Mouse (Mus musculus) heart, postnatal 36 days (tissue): ENCODE measurements around the gene Nktr. TPM values are rescaled to one million over a fixed set of nuclear protein-coding genes. Genes with fewer than 3 reads are reported as not detected.

ENCODE experiments used
- DNase-seq, 2 experiments: peaks; one replicate each; pipeline ENCODE4 v3.0.0; 2021 to 2022
- intact Hi-C: fragments of 180-260 bp; cut with DNase I; formaldehyde crosslinking; loops from one replicate; pipeline ENCODE4 v1.15.1; 2025
- total RNA-seq, 2 experiments: library from RNA; stranded (reverse); gene quantifications; 2 replicates each; pipeline ENCODE4 v1.2.3; 2021

Gene Nktr
- total RNA-seq, 2 experiments from 2014 or later = 33.0 to 33.7 TPM

GRCm38 (mm10) chr9:121706029-121706675 is 12.8 kb upstream of the Nktr start:
- DNase-seq = no peak
- intact Hi-C loops = no loop called here

DNA sequence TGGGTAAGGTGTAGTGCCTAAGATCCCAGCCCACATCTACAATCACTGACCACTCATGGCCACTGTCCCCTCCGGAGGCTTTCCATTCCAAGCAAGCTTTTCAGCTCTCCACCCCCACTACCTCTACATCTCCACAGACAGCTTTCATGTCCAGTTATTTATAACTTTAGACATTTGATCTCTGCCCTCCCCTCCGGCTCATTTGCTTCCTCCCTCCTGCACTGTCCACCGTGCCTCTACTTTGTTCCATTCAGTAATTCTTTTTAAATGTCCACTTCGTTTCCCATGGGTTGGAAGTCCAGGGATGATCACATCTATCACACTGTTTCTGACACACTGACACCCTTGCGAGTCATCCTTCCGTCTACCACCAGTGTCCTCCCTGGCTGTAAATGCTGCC is 11.2 kb upstream of the Nktr start:
- intact Hi-C loops = no loop called here
- DNase-seq = no peak

DNA sequence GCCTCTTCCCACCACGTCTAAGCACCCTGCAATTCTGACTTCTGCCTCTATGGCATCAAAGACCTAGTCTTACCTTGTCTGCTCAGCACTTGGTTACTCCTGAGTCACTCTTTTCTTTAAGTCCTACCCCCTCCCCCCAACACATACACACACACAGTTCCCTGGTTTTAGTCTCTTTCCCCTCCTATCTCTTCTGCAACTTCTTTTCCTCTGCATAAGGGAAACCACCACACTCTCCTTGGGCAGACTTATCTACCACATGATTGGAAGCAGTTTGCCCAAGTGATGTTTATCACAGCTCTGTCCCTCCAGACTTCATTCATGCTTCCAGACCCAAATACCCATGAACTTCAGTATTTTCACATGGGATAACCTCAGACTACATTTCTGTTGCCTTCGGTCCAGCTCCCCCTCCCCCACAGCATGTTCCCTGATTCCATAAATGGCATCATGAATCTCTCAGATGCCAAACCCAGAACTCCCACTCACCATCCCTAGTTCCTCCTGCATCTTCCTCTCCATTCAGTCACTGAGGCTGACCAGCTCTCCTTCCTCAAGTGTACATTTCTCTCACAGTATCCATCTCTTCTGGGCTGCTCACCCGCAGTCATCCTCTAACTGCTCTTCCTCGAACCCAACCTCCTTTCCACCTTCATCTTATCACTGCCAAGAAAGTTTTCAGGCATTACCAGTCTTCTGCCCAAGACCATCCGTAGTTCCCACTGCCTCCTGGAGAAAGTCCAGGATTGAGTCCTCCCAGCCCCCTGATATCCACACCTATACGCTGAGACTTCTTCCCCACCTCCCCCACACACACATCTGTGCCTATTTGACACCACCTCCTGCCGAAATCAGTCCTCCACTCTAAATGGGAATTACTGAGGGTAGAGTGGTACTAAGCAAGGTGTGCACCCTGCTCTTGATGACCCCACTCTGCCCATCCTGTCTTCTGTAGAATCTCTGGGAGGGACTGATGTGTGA is 10.2 kb upstream of the Nktr start:
- DNase-seq = no peak
- intact Hi-C loops = no loop called here

DNA sequence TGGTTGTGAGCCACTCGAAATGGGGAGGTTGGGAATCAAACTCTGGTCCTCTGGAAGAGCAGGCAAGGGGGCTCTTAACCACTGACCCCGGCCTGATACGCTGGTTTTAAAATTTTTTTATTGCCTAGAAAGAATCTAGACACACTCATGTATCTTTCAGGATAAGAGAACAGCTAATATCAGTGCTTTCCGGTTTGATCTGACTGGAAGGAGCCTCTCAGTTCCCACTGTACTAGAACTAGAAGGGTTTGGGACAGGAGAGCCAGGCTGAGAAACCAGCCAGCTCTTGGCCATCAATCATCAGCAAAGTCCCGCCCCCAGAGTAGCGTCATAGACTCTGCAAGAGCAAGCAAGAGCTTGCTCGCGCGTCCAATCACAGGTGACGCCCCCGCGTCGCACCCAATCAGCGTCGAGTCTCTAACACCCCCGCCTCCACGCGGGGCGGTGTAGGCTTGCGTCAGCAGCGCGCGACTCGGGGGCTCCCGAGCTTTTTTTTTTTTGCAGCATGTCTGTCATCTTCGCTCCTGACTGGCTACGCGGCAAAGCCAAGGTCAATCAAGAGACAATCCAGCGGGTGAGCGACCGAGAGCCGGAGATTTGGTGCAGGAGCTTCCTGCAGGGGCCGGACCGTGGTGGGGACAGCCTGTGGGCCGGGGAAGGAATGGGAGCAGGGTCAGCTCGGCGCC is 8.9 kb upstream of the Nktr start, which contains the start of gene Ss18l2:
Gene Ss18l2 (plus strand): TSS at position 432 of the 686 bp plus-strand sequence.
- intact Hi-C loops = no loop called here

GRCm38 (mm10) chr9:121710584-121710975 is 8.4 kb upstream of the Nktr start:
- intact Hi-C loops = no loop called here
- DNase-seq = no peak

More for the DNA sequence above, 8.9 kb upstream of the Nktr start, which contains the start of gene Ss18l2:
- DNase-seq = peak; percentile 95 to 99

- DNase-seq = no peak
- intact Hi-C loops = no loop called here
Observed at GRCm38 (mm10) chr9:121717048-121717447, 1.9 kb upstream of the Nktr start.

GRCm38 (mm10) chr9:121718070-121718705 is 781 bp upstream of the Nktr start:
- DNase-seq = peak in 1 of 2 experiments; percentile 29
- intact Hi-C loops = no loop called here

DNA sequence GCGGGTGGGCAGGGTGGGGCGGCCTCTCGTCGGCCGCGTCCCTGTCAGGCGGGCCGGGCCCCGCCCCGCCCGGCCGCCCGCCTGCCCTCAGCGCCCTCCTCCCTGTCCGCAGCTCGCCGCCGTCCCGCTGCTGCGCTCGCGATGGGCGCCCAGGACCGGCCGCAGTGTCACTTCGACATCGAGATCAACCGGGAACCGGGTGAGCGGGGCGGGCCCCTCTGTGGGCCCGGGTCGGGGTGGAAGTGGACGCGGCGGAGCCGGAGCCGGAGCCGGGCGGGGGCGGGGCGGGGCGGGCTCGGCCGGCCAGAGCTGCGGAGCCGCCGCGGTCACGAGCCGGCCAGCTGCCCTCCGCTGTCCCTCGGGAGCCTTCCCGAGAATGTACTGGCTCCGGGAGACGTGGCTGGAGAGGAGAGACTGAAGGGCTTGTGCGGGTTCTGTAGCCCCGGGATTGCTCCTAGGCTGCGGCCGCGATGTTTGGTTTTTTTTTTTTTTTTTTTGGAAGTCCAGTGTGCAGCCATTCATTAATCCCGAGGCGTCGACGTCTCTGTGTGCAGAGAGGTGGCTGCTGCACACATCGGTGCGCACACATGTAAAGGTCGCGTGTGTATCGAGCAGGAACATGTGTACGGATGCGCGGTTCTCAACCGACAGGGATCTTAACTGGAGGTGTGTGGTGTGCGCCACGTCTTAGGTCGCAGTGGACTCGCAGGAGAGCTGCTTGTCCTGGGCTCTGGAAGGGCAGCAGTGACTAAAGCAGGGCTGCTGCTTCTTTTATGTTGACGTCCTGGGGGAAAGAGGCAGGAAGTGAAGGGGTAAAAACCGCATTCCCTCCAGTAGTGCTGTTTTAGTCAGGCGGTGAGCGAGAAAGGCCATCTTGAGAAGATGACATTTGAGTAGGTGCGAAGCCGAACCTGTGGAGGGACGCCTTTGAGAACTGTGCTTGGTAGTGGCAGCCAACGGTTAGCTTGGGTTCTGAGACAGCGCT is 670 bp downstream of the Nktr start:
- peak; percentile 23 to 70 for DNase-seq
- intact Hi-C loops = loop anchor here (1.0 kb wide), 1 partner anchor 40 kb away; the partner anchor contains the start of gene Zfp651

- intact Hi-C loops = no loop called here
- DNase-seq = no peak
Observed at GRCm38 (mm10) chr9:121740490-121740889, 21.5 kb downstream of the Nktr start.

GRCm38 (mm10) chr9:121741168-121741567 is 22.2 kb downstream of the Nktr start:
- no peak for DNase-seq

DNA sequence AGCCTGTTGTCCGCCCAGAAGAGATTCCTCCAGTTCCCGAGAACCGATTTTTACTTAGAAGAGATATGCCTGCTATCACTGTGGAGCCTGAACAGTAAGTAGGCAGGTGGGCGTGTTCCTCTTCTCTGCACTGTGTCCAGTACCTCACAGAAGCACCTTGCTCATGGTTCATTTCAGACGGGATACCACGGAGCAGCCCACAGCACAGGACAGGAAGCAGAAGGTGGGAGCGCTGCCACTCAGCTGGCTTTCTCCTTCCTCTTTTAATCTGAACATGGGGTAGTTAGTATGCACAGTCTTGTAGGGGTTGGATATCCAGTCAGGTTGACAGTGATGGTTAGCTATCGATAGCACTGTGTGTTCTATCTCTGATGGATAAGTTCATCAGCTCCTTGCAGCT is 25.1 kb downstream of the Nktr start:
- DNase-seq = no peak
- intact Hi-C loops = no loop called here

More at GRCm38 (mm10) chr9:121741168-121741567, 22.2 kb downstream of the Nktr start:
- intact Hi-C loops = no loop called here

DNA sequence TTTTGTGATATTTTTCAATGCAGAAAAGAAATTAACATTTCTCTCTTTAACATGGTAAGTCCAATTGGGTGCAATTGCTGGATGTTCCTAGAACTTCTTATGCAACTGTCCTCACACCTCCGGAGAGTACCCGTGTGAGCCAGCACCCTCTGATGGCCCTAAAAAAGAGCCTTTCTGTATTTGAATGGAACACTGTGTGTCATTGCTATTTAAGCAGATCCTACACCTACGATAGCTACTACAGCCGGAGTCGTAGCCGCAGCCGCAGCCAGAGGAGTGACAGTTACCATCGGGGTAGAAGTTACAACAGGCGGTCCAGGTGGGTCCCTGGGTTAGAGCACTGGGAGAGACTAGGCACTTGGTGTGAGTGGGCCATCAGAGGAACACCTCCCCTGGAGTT is 33.8 kb downstream of the Nktr start:
- DNase-seq = no peak
- intact Hi-C loops = no loop called here

GRCm38 (mm10) chr9:121754624-121755023 is 35.7 kb downstream of the Nktr start:
- no peak for DNase-seq
- intact Hi-C loops = no loop called here

DNA sequence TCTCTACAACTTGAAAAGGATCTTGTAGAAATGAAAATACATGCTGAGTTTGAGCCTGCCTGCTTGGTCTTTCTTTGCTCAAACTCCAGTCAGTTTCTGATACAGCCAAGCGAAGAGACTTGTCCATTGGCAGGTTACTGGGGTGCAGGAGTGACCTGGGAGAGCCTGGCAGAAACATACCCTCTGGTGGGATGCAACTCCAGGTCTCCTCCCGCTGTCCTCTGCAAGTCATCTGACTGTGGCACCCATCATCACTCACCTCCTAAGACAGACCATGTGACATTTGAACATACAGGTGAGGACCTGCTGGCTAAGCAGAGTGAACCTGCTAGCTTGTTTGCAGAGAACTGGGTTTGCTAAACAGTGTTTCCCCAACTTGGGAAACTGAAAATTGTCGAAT is 37.8 kb downstream of the Nktr start:
- DNase-seq = no peak
- intact Hi-C loops = no loop called here

GRCm38 (mm10) chr9:121757432-121757831 is 38.5 kb downstream of the Nktr start:
- intact Hi-C loops = no loop called here
- no peak for DNase-seq

GRCm38 (mm10) chr9:121757835-121758814 is 39.2 kb downstream of the Nktr start:
- no peak for DNase-seq
- intact Hi-C loops = loop anchor here (2.0 kb wide), 1 partner anchor 73 kb away; no protein-coding TSS in a partner anchor

DNA sequence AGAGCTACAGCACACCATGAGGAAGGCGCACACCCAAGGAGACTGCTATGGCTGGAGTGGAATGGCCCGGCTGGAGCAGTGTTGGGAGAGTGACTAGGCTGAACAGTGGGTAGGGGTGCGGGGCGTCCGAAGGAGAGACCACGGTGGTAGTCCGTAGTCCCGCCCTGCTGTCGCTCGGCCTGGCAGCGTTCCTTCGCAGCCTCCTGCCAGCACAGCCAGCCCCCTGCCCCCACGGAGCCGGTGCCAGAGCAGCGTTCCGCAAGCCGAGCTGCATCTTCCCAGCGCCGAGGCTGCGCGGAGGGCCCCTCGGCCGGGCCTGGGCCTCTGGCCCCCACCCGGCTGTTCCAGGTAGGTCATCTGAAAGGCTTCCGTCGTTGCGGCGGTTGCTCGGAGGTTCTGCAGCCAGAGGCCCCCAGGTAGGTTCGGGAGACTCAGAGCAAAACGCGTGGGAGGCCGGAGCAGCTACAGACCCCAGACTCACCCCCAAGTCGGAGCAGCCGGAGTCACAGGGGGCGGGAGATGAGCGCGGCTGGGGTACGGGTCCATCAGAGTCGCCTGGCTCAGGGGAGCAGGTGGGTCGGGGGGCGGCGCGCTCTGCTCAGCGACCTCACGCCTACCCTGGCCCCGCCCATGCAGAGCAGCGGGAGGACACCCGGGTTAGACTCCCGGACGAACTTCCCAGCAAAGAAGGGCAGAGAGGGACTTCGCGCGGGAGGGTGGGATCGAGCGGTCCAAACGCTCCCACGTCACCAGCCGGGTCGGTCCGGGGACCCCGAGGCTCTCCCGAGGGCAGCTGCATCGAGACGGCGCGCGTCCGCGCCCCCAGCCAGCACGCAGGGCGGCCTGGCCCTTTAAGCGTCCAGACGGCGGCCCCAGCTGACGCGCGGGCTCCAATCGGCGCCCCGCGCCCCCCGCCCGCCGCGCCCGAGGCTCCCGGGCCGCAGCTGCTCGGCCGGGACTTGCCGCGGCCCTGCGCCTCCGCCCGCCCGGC is 40.4 kb downstream of the Nktr start, which contains the start of gene Zfp651:
Gene Zfp651 (plus strand): TSS at position 240 of the 991 bp plus-strand sequence.
- intact Hi-C loops = loop anchor here (1.0 to 2.0 kb wide), 2 partner anchors 39 to 71 kb away; no protein-coding TSS in a partner anchor
- peak; percentile 58 to 71 for DNase-seq
